Mouse (Mus musculus): ENCODE results near the gene Actl6a.
"Not testable (repeated sequence)": the region's sequence is repeated elsewhere in the genome, so short reads cannot be mapped to it uniquely, and the experiment has no call there.

Gene Actl6a

DNA sequence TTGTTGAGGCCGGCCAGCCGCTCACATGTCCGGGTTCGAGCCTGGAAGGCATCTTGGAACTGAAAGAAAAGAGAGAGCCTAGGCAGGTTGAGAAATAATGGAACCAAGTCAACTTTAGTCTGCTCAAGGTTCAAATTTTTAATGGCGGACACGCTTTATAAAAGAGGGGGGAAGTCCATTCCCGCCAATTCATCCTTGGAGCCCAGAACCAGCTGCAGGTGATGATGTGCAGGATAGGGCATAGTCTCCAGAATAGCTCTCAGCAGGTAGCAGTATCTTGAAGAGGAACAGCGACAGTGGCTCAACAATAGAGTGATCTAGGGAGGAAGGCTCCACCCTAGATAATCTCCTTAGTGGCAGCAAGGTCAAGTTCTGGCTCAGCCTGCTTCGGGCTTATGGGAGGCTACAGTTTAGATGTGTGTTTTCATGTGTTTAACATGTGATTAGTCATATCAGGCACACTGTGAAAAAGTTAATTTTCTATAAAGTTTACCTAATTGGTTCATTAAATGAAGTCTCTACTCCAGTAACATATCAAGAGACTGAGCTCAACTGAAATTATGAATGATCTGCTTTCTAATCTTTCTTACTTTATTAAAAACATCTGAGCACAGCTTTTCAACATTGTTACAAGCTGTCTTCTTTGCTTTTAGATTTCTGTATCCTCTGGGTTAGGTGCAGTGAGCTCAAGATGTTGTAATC, at the start of gene Actl6a:
Gene Actl6a (plus strand): TSS at position 652 of the 702 bp plus-strand sequence.
- DNase-seq (ENCODE audit: low spot score in 2 of 2): not testable (repeated sequence)

DNA sequence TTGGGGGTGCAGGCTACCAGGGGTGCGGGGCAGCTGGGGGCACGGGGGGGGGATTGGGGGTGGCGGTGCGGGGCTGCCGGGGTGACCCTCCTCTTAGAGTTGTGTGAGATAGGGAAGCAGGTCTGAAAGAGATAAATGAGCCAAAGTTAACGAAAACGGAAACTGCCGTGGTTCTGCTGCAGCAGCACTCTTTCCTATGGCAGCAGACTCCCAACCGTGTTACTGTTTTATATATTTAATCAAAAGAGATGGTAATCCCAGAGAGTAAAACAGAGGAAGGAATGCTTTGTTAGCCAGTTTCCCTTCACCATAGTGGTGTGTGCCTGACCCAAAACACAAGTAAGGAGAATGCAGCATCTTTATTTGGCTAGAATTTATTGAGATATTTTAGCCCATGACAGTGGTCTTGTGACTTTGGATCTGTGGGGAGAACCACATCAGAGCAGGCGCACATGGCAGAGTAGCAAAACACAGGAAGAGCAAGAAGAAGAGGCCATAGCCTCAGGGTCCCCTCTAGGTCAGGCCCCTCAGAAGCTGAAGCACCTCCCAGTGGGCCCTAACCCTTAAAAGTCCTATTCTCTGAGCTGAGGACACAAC, 49.6 kb upstream of the Actl6a start:
- no peak for DNase-seq (ENCODE audit: low spot score in 2 of 2)

DNA sequence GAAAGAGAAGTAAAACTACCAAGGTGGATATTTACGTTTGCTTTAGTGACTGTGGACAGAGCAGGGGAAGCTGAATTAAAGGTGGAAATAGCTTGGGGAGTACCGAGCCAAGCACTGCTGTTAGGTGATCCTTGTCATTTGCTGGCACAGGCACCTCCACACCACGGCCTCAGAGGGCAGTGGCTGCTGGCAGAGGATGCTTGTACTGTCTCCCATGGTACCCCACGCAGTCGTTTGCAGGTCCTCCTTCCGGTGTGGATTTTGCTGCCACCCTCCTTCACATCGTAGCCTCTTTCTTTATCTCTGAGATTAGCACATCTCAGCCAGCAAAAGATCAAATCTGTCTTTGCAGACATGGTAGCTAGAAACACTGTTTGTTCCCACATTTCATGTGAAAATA, 47.7 kb upstream of the Actl6a start:
- DNase-seq (ENCODE audit: low spot score in 2 of 2): no peak

DNA sequence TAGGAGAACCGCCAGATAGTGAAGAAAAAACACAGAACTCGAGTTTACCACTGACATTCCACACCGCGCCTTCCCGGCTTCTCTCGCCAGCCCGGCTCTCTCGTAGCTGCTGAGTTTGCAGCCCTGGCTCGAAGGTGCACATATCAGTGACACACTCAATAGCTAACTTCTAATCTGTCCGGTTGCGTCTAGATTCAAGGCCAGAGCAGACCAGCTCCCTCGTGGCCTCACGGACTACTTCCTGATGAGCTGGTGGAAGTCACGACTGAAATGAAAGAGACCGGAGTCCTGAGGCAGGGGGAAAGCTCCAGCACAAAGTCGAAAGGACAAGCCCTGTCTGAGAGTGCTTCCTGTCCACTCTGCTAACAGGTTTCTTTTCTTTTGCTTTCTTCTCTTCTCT, 47.3 kb upstream of the Actl6a start:
- DNase-seq (ENCODE audit: low spot score in 2 of 2): no peak

DNA sequence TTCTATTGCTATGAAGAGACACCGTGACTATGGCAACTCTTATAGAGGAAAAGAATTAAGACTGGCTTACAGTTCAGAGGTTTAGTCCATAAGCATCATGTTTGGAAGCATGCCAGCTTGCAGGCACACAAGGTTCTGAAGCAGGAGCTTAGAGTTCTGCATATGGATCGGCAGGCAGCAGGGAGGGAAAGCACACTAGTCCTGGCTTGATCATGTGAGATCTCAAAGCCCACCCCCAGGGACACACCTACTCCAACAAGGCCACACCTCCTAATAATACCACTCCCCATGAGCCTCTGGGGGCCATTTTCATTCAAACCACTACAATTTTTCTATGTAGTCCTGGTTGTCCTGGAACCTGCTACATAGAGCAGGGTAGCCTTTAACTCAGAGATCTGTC, 46.6 kb upstream of the Actl6a start:
- no peak for DNase-seq (ENCODE audit: low spot score in 2 of 2)

DNA sequence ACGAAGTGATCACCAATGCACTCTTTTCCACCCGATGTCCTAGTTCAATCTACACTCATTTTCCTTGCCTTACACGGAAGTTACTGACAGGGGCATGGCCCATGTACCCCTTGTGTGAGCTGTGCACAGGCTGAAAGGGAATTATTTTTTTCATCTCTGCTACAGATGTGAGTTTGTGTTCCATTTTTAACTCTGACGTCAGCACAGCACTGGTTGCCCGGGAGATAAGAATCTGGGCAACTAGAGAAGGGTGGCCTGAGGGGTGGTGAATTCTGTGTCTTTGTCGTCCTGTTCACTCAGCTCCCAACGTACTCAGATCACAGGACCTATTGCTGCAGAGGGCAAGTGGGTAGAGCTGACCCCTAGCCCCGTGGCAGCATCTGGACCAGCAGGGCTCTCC, 45.8 kb upstream of the Actl6a start:
- no peak for DNase-seq (ENCODE audit: low spot score in 2 of 2)

DNA sequence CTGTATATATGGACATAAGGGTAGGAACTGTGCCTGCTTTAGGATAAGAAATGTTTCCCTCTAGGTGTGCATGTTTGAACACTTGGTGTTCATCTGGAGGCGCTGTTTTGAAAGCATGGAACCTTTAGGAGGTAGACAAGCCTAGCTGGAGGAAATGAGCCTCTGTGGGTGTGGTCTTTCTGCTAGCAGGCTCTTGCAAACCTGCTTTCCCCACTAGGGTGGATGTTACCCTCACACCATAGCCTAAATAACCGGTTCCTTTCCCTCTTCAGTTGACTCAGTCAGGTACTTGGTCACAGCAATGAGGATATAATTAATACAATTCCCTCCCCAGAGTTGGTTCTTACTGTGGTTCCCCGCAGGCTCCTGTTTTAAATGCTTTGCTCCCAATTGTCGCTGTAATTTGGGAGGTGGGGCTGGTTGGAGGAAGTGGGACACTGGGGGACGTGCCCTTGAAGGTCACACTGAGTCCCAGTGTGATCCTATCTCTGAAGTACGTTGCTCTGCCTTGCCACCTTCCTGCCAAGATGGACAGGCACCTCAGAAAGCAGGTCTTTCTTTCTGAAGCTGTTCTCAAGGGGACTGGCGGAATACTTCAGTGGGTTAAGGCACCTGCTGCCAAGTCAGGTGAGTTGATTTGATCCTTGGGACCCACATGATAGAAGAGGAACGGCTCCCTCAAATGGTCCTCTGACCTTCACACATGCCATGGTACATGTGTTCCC, 45.1 kb upstream of the Actl6a start:
- no peak for DNase-seq (ENCODE audit: low spot score in 2 of 2)

DNA sequence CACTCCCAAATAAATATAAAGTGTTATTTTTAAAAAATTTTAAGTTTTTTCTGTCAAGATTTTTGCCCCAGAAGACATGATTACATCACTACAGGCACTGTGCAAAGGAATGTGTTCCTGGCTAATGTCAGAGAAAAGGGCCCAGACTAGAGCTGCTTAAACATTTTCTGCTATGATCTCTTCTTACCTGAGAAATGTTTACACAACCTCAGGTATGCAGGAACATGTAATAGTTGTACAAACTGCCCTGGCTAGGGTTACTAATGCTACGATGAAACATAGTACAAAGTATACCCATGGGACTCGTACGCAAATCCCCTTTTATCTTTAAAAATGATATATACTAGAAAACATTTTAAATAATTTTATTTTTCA, 44.6 kb upstream of the Actl6a start:
- no peak for DNase-seq (ENCODE audit: low spot score in 2 of 2)

DNA sequence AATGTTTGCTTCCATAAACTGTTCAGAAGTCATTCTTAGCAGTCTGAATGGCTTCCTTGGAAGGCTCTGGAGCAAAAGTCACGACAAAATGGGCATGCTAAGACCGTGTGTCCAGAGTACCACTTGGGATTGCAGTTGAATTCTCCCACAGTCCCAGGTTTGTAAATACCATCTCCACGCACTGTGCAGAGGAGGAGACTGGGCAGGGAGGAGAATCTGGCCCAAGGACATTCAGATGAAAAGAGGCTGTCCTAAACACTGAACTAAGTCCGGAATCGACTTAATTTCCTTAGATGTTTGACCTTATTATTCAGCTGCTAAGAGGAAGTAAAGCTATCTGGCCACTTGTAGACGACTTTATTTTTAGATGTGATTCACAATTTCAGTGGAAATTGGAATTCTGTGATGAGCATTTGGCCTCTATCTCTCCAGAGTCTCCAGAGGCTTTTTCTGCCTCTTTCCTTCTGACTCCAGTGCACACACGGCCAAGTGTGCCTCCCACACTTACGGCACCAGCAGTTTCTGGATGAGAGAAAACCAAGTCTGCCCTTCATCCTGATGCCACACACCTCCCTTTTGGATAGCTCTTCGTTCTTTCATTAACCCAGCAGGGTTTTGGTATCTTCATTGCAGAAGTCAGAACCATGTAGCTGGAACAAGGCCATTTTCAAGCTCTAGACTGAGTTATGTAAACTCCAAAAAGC, 37.7 kb upstream of the Actl6a start:
- no peak for DNase-seq (ENCODE audit: low spot score in 2 of 2)

DNA sequence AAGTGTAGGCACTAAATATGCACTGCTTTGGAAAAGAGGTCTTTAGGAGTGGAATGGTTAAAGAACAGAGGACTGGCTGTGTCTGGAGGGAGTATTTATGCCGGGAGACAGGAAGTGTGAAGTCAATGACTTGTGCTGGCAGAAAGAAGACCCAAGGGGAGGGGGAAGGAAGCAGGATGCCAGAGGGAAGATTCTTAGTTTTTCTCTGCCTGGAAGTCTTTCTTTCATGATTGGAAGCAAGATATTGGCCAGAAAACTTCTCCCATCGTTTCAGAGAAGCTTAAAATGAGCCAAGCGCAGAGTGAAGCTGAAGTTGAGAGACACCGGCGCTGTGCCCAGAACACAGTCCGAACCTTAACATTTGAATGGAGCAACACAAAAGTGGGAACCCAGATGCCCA, 36.9 kb upstream of the Actl6a start:
- no peak for DNase-seq (ENCODE audit: low spot score in 2 of 2)

DNA sequence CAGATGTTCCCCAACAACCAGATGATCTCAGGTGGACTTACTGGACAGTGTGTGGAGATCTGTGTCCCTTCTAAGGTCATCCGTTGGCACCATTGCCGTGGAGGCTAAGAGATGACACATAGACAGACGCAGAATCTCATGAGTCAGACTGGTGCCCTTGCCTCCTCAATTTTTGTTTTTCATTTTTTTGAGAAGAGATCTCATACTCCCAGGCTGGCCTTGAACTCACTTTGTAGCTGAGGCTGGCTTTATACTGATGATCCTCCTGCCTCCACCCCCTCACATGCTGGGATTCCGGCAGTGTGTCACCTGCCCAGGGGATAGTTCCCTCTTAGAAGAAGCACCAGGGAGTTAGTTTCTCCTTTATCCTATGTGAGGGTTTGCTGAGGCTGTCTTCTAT, 35.9 kb upstream of the Actl6a start:
- no peak for DNase-seq (ENCODE audit: low spot score in 2 of 2)

DNA sequence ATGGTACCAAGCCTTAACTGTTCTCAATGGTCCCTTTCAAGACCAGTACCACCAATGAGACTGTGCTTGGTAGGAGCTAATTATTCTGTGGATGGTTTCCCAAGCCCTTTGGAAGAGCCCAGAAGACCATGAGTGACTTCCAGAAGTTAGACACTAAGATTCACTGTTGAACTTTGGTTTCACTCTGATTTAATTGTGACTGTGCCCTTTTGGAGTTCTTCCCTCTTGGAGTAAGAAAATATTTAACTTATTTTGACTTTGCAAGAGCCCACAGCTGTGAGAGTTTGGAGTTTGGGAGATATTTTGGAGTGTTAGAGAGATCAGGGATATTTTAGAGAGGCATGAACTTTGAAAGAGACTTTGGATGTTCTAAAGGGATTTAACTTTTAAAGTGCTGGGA, 32.9 kb upstream of the Actl6a start:
- DNase-seq (ENCODE audit: low spot score in 2 of 2): no peak

DNA sequence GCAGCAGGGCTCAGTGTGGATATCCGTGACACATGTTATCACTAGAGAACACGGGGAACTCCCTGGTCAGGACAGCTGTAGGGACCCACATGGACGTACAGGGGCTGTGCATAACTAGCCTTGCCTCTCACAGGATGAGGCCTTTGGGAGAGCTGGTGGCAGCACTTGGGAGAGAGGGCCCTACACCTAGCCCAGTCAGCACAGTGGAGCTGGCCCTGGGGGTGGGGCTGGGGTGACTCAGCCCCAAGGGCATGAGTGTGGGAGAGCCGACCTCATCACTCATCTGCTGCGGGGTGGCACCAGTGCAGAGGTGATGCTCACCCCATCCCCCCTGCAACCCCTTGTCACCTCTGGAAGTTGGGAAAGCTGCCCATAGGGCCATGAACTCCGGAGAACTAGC, 29.7 kb upstream of the Actl6a start:
- no peak for DNase-seq (ENCODE audit: low spot score in 2 of 2)

DNA sequence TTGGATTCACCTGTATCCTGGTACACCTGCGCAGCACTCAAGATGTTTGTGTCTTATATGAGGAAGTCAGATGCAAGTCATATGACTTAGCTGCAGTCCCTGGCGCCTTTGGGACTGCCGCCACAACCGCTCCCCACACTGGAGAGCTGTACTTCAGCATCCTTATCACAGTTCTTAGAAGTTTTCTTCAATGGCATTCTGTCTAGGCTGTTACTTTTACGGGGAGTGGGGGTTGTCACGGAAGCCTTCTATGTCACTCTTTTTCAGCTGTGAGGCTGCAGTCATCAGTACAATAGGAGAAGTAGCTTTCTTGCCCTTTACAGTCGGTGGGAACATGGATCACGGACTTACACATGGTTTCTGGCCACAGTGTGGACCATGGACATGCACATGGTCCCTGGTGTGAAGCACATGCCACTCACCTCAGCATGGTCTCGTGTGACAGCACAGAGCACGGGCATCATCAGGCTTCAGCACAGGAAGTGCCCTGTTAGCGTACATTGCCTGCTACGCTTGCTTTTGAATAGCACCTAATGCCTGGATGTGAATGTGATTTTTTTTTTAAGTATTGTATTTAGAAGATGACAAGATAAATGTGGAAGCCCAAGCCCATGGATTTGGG, 23.1 kb upstream of the Actl6a start:
- no peak for DNase-seq (ENCODE audit: low spot score in 2 of 2)

DNA sequence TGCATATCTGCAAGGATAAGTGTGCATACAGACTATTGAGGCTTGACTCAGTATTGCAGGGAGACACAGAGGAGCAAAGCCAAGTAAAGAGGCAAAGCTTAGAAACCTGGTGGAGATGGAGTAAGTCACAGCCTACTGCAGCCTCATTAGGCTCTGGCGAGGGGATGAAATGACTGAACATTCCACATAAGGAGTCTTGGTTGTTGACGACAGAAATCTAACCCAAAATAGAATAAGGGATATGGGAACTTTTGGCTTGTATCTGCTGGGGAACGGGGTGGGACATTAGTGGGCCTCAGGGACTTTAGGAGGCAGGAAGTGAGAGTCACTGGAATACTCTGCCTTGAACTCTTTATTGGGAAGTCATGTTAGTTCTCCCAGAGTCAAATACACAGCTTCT, 21.5 kb upstream of the Actl6a start:
- DNase-seq (ENCODE audit: low spot score in 2 of 2): no peak

DNA sequence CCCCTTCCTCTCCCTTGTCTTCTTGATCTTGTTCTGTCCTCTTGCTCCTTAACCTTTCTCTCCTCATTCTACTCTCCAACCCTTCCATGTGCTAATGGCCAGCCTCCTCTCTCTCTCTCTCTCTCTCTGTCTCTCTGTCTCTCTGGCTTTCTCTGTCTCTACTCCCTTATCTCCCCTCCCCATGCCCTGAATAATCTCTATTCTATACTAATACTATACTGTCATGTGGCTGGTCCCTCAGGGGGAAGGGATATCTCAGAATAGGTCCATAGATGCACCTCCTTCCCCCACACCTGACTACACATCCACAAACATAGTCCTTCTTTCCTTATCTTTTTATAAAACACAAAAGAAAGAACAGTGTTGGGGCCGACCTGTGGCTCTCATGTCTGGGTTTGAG, 19.6 kb upstream of the Actl6a start:
- DNase-seq (ENCODE audit: low spot score in 2 of 2): no peak

DNA sequence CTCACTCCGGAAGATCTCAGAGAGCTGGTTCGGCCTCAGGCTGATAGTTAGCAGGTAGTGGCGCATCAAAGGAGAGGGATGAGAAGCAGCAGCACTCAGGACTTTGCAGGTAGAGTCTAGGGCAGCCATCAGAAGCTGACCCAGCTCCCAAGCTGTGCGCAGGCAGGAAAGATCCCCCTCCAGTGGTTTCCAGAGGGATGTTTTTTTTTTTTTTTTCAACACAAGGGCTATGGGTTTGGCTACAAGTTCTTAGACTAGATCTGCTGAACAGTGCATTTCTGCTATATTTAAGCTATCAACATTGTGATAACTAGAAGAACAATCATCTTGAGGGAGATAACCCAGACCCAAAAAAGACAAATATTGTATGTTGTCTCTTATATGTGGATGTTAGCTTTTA, 18.9 kb upstream of the Actl6a start:
- no peak for DNase-seq (ENCODE audit: low spot score in 2 of 2)

DNA sequence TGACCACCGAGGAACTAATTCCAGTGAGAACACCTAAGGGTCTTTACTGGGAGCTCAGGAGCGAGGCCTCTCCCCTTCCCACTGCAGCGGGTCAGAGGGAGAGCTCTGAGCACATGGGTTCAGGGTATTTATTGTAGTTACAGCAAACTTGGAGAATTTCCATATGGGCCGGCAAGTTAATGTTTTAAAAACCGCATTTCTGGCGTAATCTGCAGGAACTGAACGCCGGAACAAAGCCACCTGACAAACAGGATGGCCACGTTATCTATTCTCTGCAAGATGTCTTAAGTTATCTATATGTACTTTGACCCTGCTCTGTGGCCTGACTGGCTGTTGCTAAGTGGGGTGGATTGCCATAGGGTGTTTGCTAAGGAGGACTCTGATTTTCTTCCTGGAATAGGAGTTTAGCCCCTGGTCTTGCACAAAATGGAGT, 16.5 kb upstream of the Actl6a start:
- DNase-seq (ENCODE audit: low spot score in 2 of 2): no peak

DNA sequence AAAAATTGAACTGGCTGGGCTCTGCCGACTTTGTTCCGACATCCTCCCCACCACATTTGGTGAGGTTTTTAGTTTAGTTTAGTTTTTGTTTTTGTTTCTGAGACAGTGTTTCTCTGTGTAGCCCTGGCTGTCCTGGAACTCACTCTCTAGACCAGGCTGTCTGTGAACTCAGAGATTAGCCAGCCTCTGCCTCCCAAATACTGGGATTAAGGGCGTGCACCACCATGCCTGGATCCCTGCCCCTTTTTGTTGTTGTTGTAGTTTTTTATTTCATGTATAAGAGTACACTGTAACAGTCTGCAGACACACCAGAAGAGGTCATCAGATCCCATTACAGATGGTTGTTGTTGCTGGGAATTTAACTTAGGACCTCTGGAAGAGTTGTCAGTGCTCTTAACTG, 16.1 kb upstream of the Actl6a start:
- no peak for DNase-seq (ENCODE audit: low spot score in 2 of 2)

DNA sequence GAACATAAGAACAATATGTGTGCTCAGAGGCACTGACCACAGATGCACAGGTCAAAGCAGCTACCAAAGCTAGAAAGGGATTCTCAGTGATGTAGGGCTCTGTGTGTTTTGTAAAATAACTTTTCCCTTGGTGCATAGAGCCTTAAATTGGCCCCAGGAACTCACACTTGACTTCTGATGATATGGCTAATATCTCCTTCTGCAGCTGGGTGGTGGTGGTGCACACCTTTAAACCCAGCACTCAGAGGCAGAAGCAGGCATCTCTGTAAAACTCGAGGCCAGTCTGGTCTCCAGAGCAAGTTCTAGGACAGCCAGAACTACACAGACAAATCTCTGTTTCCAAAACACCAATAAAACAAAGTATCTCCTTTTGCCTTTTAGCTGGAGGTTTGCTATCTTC, 15.2 kb upstream of the Actl6a start:
- DNase-seq (ENCODE audit: low spot score in 2 of 2): no peak

DNA sequence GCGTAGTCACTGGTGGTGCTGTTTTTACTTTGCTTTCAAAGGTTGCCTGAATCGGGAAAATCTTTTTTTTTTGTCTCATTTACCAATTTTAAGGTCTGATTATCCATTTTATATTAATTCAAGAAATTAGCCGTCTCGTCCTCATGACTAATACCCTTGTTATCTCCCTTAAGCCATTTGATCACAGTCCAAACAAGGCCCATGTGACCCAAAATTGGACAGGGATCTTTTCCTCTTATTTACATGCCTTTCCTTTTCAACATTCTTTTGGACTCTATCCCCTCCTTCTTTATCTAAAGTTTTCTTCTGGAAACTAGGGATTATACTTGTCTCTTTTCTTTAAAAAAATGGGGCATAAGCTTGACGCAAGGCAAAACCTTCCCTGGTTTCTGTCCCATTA, 14.3 kb upstream of the Actl6a start:
- DNase-seq (ENCODE audit: low spot score in 2 of 2): no peak

DNA sequence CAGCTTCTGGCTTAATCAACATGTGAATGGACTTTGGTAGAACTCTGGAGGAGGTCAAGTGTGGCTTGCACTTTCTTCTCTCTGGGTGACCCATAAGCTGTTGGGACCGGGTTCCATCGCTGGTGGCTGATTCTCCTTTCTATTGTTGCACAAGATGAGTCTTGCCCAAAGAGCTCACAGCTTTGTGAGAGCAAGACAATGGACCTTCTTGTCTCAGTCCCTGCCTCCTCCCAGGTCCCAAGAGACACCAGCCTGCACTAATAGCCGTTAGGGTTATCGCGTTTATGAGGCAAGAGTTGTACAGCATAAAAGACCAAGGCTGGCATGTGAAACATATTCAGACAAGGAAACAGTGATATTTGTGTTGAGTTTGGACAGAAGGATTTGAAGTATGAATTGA, 11.9 kb upstream of the Actl6a start:
- no peak for DNase-seq (ENCODE audit: low spot score in 2 of 2)
